Mouse (Mus musculus) liver, postnatal 0 days (tissue): Measurements from ENCODE around the gene Ttc33.

Source experiments
- CTCF ChIP-seq: sonication (generic); IDR thresholded peaks from 2 replicates; pipeline ENCODE4 v1.5.1; 2016; ENCODE audit warnings: antibody characterized with exemption, low read depth
- EP300 ChIP-seq: IDR thresholded peaks from 2 replicates; pipeline ENCODE4 v1.6.1; 2016; ENCODE audit warnings: antibody characterized with exemption, low read depth, mild to moderate bottlenecking

- no peak for TF ChIP-seq CTCF
- TF ChIP-seq EP300: no peak
Observed at GRCm38 (mm10) chr15:5205222-5205621, 19.9 kb downstream of the Ttc33 start.
